Mouse (Mus musculus) CH12.LX (cell line): ENCODE measurements at regions not wholly inside any gene's neighbourhood (a gene's known extent, or its start where the extent isn't known, plus 50 kb on each side); places are given as distances from the start of the nearest gene placed in this dataset.

Experiments
- DNase-seq: peaks from one replicate; pipeline ENCODE4 v3.0.0-alpha.2; 2013; ENCODE audit errors: extremely low read depth
- H3K27ac ChIP-seq: 2 replicates; pipeline ENCODE4 v1.5.1; 2012; ENCODE audit warnings: low read depth, mild to moderate bottlenecking, control low read depth, moderate library complexity; ENCODE audit not compliant: insufficient read depth
- H3K27me3 ChIP-seq: replicated peaks from 2 replicates; pipeline ENCODE3; 2012; ENCODE audit warnings: inconsistent platforms
- H3K36me3 ChIP-seq, 2 experiments: replicated peaks in 1 of 2; 2 replicates each; pipeline versions ENCODE3 to v1.6.1; 2012; ENCODE audit warnings: inconsistent platforms in 1 of 2, low read length in 1 of 2, mild to moderate bottlenecking in 1 of 2, mixed read lengths in 1 of 2, moderate library complexity in 1 of 2; ENCODE audit not compliant: control insufficient read depth in 1 of 2, insufficient read depth in 1 of 2
- H3K4me1 ChIP-seq, 2 experiments: 2 replicates each; pipeline ENCODE4 v1.6.1; 2012; ENCODE audit warnings: inconsistent platforms in 1 of 2, moderate library complexity in 1 of 2; ENCODE audit not compliant: insufficient read depth in 2 of 2, control insufficient read depth in 1 of 2
- H3K4me2 ChIP-seq: 2 replicates; pipeline ENCODE4 v1.6.1; 2012; ENCODE audit warnings: low read depth, mild to moderate bottlenecking, control low read depth; ENCODE audit not compliant: poor library complexity, insufficient read depth, severe bottlenecking
- H3K4me3 ChIP-seq, 3 experiments: fragments of 150-350 bp in 1 of 3; sonication (generic) in 1 of 3; replicated peaks in 1 of 3; 2 replicates each; pipeline versions ENCODE3 to v1.5.1; 2011 to 2012; ENCODE audit warnings: low read depth in 2 of 3, low read length in 2 of 3, mild to moderate bottlenecking in 2 of 3, moderate library complexity in 2 of 3, control low read depth in 1 of 3, improper control_type of control experiment in 1 of 3, inconsistent platforms in 1 of 3, mixed read lengths in 1 of 3; ENCODE audit not compliant: poor library complexity in 1 of 3
- H3K79me2 ChIP-seq: replicated peaks from 2 replicates; pipeline ENCODE4 v1.6.1; 2012; ENCODE audit warnings: mild to moderate bottlenecking, moderate library complexity; ENCODE audit not compliant: control insufficient read depth, poor library complexity, insufficient read depth, severe bottlenecking; ENCODE audit errors: extremely low read depth
- H3K9ac ChIP-seq: 2 replicates; pipeline ENCODE4 v1.6.1; 2012; ENCODE audit warnings: low read depth, mild to moderate bottlenecking, control low read depth, moderate library complexity; ENCODE audit not compliant: insufficient read depth
- H3K9me3 ChIP-seq: replicated peaks from 2 replicates; pipeline ENCODE3; 2012; ENCODE audit warnings: low read length, inconsistent platforms, mixed read lengths
- CHD1 ChIP-seq: IDR thresholded peaks from 2 replicates; pipeline ENCODE4 v1.6.1; 2012; ENCODE audit warnings: low read depth, low read length, improper control_type of control experiment, inconsistent platforms
- CHD2 ChIP-seq: IDR thresholded peaks from 2 replicates; pipeline ENCODE4 v1.6.1; 2011; ENCODE audit warnings: low read length, improper control_type of control experiment
- CTCF ChIP-seq, 2 experiments: IDR thresholded peaks in 1 of 2; conservative IDR thresholded peaks in 1 of 2; 2 replicates each; pipeline ENCODE4 v1.5.1; 2011 to 2012; ENCODE audit warnings: low read depth in 2 of 2, low read length in 2 of 2, improper control_type of control experiment in 1 of 2, inconsistent platforms in 1 of 2, mild to moderate bottlenecking in 1 of 2, moderate library complexity in 1 of 2
- ETS1 ChIP-seq: conservative IDR thresholded peaks from 2 replicates; pipeline ENCODE4 v1.6.1; 2012; ENCODE audit warnings: low read depth, mild to moderate bottlenecking, inconsistent platforms, low read length, improper control_type of control experiment, moderate library complexity
- IRF4 ChIP-seq: IDR thresholded peaks from 2 replicates; pipeline ENCODE4 v1.6.1; 2014; ENCODE audit warnings: low read depth, mild to moderate bottlenecking, inconsistent platforms, low read length, improper control_type of control experiment
- KAT2A ChIP-seq: IDR thresholded peaks from 2 replicates; pipeline ENCODE4 v1.6.1; 2012; ENCODE audit warnings: low read length, improper control_type of control experiment, inconsistent platforms; ENCODE audit not compliant: insufficient replicate concordance
- MAFK ChIP-seq: IDR thresholded peaks from 2 replicates; pipeline ENCODE4 v1.6.1; 2011; ENCODE audit warnings: low read length, improper control_type of control experiment; ENCODE audit not compliant: insufficient replicate concordance
- MAZ ChIP-seq: IDR thresholded peaks from 2 replicates; pipeline ENCODE4 v1.6.1; 2012; ENCODE audit warnings: low read depth, mild to moderate bottlenecking, inconsistent platforms, low read length, improper control_type of control experiment, moderate library complexity
- MYC ChIP-seq: IDR thresholded peaks from 2 replicates; pipeline ENCODE4 v1.6.1; 2011; ENCODE audit warnings: low read depth, mild to moderate bottlenecking, improper control_type of control experiment, low read length
- NELFE ChIP-seq: IDR thresholded peaks from 2 replicates; pipeline ENCODE4 v1.6.1; 2011; ENCODE audit warnings: low read depth, low read length, improper control_type of control experiment
- NRF1 ChIP-seq: IDR thresholded peaks from 2 replicates; pipeline ENCODE4 v1.6.1; 2014; ENCODE audit warnings: low read depth, mild to moderate bottlenecking, inconsistent platforms, low read length, improper control_type of control experiment, moderate library complexity
- POLR2A ChIP-seq: IDR thresholded peaks from 2 replicates; pipeline ENCODE4 v1.6.1; 2011; ENCODE audit warnings: low read depth, mild to moderate bottlenecking, improper control_type of control experiment, low read length
- POLR2AphosphoS2 ChIP-seq: IDR thresholded peaks from 2 replicates; pipeline ENCODE4 v1.6.1; 2011; ENCODE audit warnings: low read depth, low read length, improper control_type of control experiment
- RAD21 ChIP-seq: IDR thresholded peaks from 2 replicates; pipeline ENCODE4 v1.6.1; 2011; ENCODE audit warnings: low read depth, mild to moderate bottlenecking, low read length, improper control_type of control experiment, moderate library complexity
- RCOR1 ChIP-seq: conservative IDR thresholded peaks from 2 replicates; pipeline ENCODE4 v1.6.1; 2012; ENCODE audit warnings: low read depth, mild to moderate bottlenecking, inconsistent platforms, low read length, improper control_type of control experiment
- SMC3 ChIP-seq: IDR thresholded peaks from 2 replicates; pipeline ENCODE4 v1.6.1; 2011; ENCODE audit warnings: low read depth, low read length, improper control_type of control experiment
- TBP ChIP-seq: conservative IDR thresholded peaks from 2 replicates; pipeline ENCODE4 v1.6.1; 2011; ENCODE audit warnings: low read depth, low read length, improper control_type of control experiment
- TCF12 ChIP-seq: IDR thresholded peaks from 2 replicates; pipeline ENCODE4 v1.6.1; 2014; ENCODE audit warnings: low read depth, mild to moderate bottlenecking, inconsistent platforms, low read length, improper control_type of control experiment
- USF2 ChIP-seq: conservative IDR thresholded peaks from 2 replicates; pipeline ENCODE4 v1.6.1; 2011; ENCODE audit warnings: low read depth, low read length, improper control_type of control experiment
- ZC3H11A ChIP-seq: IDR thresholded peaks from 2 replicates; pipeline ENCODE4 v1.6.1; 2012; ENCODE audit warnings: low read depth, mild to moderate bottlenecking, inconsistent platforms, low read length, improper control_type of control experiment
- ZKSCAN1 ChIP-seq: IDR thresholded peaks from 2 replicates; pipeline ENCODE4 v1.6.1; 2012; ENCODE audit warnings: low read depth, inconsistent platforms, low read length, improper control_type of control experiment, borderline replicate concordance
- ZNF384 ChIP-seq: IDR thresholded peaks from 2 replicates; pipeline ENCODE4 v1.6.1; 2012; ENCODE audit warnings: low read depth, low read length, improper control_type of control experiment, inconsistent platforms
- dilution Hi-C: fragments of 300-500 bp; cut with MboI; formaldehyde crosslinking; loops from 2 replicates; pipeline ENCODE4 v1.14.3; 2020; ENCODE audit warnings: low sequenced_read_pairs; ENCODE audit not compliant: extremely low pct_unique_long_range_greater_than_20kb, extremely low pct_ligation_motif_present
- in situ Hi-C: fragments of 300-500 bp; cut with MboI; formaldehyde crosslinking; loops from 3 replicates; pipeline ENCODE4 v1.14.3; 2019; ENCODE audit warnings: low sequenced_read_pairs, low pct_ligation_motif_present, low pct_unique_long_range_greater_than_20kb, mixed read lengths

DNA sequence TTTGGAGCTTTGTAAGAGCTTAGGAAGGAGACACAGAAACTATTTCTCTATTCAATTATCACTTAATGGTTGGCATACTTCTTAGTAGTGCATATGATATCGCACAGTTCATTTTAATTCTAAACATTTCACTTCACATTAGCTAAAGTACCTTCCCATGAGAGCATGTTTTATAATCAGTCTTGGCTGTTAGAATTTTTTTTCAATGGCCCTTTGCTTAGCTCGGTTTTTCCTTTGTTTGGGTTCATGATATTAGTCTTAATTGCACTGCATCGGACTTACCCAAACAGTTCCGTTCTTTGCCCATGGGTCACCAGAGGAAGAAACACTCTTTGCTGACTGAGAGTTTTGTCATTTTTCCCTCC lies 216.8 kb upstream of the Tll1 start:
- no peak for TF ChIP-seq TCF12
- no peak for TF ChIP-seq ETS1
- H3K27me3 ChIP-seq, result no peaks in the 10 kb centered on the region
- H3K36me3 ChIP-seq, result no peaks in the 10 kb centered on the region
- H3K4me1 ChIP-seq, result no peaks in the 10 kb centered on the region
- no peak overlapping the region for H3K4me3 ChIP-seq
- H3K9me3 ChIP-seq, result peaks cover 41% of the 10 kb centered on the region
- H3K27ac ChIP-seq, result no peak overlapping the region
- DNase-seq, result no peak
- dilution Hi-C loops, result no loop called here
- H3K4me2 ChIP-seq, result no peak overlapping the region
- in situ Hi-C loops, result no loop called here
- H3K79me2 ChIP-seq, result no peaks in the 10 kb centered on the region
- H3K9ac ChIP-seq, result no peak overlapping the region

DNA sequence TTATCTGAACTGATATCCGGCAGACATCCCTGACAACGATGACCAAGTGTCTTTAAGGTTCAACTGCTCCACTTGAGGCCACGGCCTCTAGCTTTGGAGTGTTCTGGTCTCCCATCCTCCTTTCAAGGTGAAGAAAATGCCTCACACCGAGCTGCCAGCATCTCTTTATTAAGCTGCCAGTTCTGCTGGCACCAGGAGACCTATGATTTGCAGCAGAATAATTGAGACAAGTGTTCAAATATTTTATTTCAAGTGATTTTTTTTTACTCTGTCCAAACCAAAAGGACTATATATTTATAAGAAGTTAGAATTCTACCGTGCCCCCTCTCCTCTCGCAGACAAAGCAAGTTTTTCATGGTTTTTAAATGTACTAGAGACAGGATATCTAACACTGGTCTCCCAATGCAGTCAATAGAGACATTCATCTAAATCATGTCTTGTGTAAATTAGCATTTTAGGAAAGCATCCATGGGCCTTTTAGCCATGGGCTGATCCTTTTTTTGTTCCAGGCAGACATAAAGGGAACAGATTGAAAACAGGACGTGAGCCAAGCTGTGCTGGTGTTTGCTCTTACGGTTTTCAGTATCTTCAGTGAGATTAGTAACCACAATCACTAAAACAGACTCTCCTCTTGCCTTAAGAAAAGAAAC lies 216.3 kb upstream of the Tll1 start:
- Histone ChIP-seq H3K27ac (no peak overlapping the region), H3K27me3 (no peaks in the 10 kb centered on the region), H3K36me3 (no peaks in the 10 kb centered on the region), H3K9ac (no peak overlapping the region), H3K79me2 (no peaks in the 10 kb centered on the region), H3K9me3 (peaks cover 38% of the 10 kb centered on the region), H3K4me2 (no peak overlapping the region), H3K4me3 (no peak overlapping the region), H3K4me1 (no peaks in the 10 kb centered on the region)
- dilution Hi-C loops, result no loop called here
- DNase-seq, result no peak
- in situ Hi-C loops, result no loop called here
- TF ChIP-seq ZC3H11A, result no peak
- no peak for TF ChIP-seq MAFK
- no peak for TF ChIP-seq TBP
- no peak for TF ChIP-seq USF2

DNA sequence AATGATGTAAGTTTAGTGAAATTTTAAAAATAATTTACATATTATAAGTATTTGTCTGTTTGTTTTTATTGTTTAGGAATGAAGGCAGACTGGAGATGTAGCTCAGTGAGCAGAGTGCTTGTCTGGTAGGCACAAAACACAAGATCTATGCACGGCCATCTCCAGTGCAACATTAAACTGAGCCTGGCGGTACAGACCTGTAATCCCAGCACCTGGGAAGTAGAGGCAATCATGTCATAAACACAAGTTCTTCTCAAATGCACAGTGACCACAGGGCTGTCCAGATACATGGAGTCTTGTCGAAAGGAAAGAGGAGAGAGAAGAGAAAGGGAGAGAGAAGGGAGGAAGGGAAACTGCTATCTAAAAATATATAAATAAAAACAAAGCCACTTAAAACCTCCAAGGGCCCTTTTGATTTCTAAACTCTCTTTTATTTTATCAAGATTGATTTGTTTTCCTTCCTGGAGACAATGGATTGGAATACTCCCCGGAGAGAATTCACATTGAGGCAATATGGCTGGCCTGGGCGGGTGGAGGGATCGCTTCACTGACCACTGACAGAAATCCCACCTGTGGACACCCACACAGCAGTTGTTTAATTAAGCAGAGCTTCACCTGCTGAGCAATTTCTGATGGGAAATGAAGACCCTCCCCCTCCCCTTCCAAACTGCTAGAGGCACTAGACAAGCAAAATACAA lies 215.6 kb upstream of the Tll1 start:
- H3K4me3 ChIP-seq, result no peak overlapping the region
- no peaks in the 10 kb centered on the region for H3K79me2 ChIP-seq
- H3K27me3 ChIP-seq, result no peaks in the 10 kb centered on the region
- H3K4me2 ChIP-seq, result no peak overlapping the region
- no peaks in the 10 kb centered on the region for H3K4me1 ChIP-seq
- DNase-seq, result no peak
- peaks cover 38% of the 10 kb centered on the region for H3K9me3 ChIP-seq
- in situ Hi-C loops (no loop called here), dilution Hi-C loops (no loop called here)
- no peak overlapping the region for H3K9ac ChIP-seq
- no peak for TF ChIP-seq CTCF (conservative IDR thresholded peaks at IDR 0.05 in 1 of 2, IDR thresholded peaks at IDR 0.05 in 1 of 2; ENCODE audit: low read depth in 2 of 2, low read length in 2 of 2)
- TF ChIP-seq ZKSCAN1, result no peak
- no peak for TF ChIP-seq MAFK
- no peak for TF ChIP-seq RCOR1
- no peak for TF ChIP-seq SMC3
- no peak for TF ChIP-seq NELFE
- no peak for TF ChIP-seq TBP
- TF ChIP-seq IRF4, result no peak
- TF ChIP-seq NRF1, result no peak
- no peak for TF ChIP-seq POLR2A
- no peak for TF ChIP-seq POLR2AphosphoS2
- no peak for TF ChIP-seq MYC
- TF ChIP-seq MAZ, result no peak
- no peak for TF ChIP-seq CHD2
- TF ChIP-seq TCF12, result no peak
- TF ChIP-seq RAD21, result no peak
- TF ChIP-seq KAT2A, result no peak
- TF ChIP-seq ZNF384, result no peak
- TF ChIP-seq CHD1, result no peak
- TF ChIP-seq ZC3H11A, result no peak
- TF ChIP-seq, all 38 proteins: peak for 0
- H3K36me3 ChIP-seq, result no peaks in the 10 kb centered on the region
- no peak overlapping the region for H3K27ac ChIP-seq
